Mouse (Mus musculus): Measurements from ENCODE around the gene Cpne4.
A peak's percentile ranks its signal among the peaks of the same experiment; 100 is the strongest.

Cpne4 gene

DNA sequence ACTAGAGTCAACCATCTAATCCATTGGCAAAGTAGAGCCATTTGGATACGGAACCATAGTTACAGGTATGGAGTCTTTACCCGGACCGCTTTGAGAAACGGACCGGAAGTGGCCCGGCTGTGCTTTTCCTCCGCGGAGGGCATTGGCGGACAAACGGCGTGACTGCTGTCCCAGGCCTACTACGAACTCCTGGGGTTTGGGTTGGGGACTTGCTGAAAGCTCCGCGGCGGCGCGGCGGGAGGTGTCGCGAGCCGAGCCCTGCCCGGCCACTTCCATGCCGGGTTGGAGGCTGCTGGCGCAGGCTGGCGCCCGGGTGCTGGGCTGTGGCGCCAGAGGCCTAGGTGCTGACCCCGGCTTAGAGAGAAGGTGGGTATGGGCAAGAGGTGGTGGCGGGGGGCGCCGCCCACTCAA, 506.1 kb downstream of the Cpne4 start, which contains the start of gene Mrpl3:
TSS of gene Mrpl3 (plus strand) at position 93 of the 411 bp plus-strand sequence.
- peak; percentile 84 to 91 for DNase-seq

DNA sequence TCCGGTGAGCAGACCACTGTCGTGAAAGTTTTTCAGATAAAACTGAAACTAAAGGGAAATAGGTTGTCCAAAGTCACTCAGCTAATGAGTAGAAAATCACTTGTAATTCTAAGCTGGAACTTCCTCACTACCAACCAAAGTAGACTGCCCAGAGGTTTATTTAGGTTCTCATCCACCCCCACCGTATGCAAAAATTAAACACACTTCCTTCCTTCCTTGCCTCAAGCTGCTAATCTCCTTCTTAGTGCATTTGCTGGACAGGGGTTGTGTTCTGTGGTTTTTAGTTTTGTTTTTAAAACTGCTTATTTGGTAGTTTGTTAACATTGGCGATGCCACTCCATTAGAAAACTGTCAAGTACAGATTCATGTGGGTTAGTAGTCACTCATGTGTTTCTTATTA, 506.7 kb downstream of the Cpne4 start:
- DNase-seq: no peak

DNA sequence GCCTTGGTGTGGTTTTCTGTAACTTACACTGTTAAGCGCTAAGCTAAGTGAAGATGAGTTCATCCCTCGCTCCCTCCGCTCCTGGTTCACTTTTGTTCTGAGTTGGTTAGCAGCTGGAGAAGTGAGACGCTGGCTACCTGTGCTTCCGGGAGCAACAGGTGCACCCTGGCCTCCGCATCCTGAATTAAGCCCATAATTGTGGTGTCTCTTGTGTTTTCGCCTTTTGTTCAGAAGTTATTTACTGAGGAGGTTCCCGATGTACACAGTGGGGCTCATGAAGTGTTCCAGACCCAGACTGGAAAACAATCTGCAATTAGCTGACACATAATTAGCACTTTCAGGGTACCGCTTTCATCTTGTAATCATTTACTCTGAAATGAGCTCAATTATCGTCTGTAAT, 522.0 kb downstream of the Cpne4 start:
- DNase-seq: no peak

DNA sequence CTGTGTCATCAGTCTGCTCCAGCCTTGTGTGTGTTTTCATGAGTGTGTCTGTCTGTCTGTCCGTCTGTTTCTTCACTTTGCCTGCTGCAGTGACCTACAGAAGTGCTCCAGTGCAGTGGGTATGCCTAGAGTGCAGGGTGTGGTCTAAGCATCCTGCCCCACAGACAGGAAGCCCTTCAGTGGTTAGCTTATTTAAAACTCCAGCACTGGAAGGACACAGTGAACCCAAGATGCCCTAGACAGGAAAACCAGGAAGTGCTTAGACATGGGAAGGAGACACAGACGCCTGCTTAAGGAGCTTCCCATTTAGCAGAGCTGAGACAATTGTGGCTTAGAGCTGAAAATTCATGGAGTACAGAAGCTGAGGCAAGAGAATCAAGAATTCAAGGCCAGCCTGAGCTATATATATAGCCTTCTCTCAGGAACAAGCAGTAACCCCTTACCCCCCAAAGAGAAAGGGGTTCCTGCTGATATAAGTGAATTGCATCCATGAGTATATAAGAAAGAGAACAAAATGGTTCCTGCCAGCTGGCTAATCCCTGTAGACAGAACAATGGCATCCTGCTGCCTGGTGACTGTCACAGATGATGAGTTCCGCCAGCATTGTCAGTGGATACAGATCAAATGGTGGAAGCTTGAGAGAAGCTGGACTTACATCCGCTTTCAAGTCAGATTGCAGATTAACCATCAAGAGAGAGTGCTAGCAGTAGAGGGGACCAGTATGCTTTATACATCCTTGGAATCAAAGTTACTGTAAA, 526.1 kb downstream of the Cpne4 start:
- peak; percentile 14 to 38 for DNase-seq

DNA sequence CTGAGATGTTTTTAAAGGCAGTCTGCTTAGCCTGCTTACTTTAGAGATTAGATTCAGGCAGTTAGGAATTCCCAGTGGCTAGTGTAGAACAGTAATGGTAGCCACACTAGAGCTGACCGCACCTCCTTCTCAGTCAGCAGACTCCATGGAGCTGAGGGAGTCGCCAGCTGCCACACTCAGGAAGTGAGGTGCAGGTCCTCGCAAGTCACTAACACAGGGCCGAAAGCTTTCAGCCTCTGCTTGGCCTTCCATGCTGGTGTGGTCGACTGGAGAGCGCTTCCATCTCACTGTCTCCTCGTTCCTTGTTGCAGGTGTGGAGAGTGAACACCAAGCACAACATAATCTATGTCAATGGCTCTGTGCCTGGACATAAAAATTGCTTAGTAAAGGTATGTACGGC, 527.8 kb downstream of the Cpne4 start:
- DNase-seq: no peak

DNA sequence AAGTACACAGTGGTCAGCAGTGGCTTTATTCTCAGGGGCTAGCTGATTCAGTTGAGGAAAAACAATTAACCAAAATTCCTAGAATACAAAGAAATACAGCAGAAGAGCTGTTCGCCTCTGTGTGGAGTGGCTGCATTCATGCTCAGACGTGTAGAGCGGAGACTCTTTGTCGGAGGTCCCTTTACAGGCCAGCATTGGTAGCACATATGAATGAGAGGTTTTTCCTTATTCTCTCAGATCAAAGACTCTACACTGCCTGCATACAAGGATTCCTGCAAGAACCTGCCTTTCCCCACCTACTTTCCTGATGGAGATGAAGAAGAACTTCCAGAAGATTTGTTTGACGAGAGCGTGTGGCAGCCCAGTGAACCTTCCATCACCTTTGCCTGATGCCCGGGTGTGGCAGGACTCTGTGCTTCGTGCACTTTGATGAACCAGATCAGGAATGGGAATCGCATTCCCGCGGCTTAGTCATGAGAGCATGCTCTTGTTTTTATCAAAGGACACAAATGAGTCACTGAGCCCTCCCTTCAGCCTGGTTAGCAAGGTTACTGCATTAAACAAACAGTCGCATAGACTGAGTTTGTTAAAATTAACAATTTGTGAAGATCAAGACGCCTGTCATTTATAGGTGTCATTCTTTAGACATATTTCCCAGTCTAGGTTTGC, 529.8 kb downstream of the Cpne4 start:
- DNase-seq: no peak

DNA sequence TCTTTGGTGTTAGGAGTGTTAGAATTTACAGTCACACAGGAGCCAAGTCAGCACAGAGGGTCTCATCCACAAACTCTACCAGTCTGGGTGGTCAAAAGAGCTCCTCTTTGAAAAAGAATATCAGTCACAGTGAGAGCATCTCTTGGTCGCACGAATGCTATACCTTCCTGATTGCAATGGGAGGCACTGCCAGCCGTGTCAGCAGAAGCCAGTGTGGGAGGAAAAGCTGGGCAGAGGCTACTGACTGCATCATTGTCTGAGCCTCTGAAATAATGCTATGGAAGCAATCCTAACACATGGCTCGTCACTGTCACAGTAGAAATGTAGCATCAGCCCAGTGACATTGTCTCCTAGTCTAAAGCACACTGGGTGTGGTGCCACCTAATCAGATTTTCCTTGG, 531.4 kb downstream of the Cpne4 start:
- no peak for DNase-seq

DNA sequence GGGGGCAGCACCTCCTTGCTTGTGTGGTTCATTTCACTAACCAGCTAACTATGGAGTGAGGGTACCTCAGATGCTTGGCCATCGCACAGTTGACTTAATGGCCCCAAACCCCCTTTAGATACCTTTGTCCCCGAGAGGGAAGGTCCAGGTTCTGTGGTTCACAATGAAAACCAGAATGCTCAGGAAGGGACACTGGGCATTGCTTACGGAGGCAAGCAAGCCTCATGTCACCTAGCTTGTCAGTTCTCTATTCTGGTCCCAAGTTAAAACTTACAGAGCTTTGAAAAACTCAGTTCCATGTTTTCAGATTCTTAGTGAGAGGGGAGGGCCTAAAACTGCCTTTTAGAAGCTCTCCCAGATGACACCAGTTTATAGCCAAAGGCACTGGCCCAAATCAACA, 533.2 kb downstream of the Cpne4 start:
- no peak for DNase-seq
